ENCODE assay signal across 9 mouse cellular contexts in the genomic region with DNA sequence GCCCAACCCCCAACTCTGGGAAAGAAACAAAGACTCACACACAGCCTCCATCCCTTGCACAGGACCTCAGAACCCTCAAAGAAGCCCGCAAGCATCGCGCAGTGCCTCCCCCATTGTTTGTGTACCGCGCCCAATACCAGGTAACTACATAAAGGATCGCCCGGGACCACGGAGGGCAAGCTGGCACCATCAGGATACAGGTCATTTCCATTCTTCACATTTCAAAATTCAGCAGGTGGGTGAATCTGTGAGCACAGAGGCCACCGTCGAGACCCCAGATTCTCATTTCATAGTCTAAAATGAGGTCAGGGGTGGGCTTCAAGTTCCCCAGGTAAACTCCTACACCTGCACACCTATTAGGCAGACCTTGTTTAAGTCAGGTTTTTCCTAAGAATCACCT. TPM values are rescaled to one million over a fixed set of nuclear protein-coding genes. Genes with fewer than 3 reads are reported as not detected.
DNase-seq lines count a peak whose midpoint lies in the region; ATAC-seq and TF ChIP-seq lines count a peak whose summit lies in the region.
"Had no signal": no experiment of that assay in that cellular context is flagged by ENCODE, and none has a peak within 500 bp of the region (broad histone marks: within the 10 kb centered on the region; RNA-seq: fewer than 3 reads in every experiment).

No protein-coding gene starts in this region.

- no peaks in the 10 kb centered on the region for H3K27me3 ChIP-seq in cerebellum, adult 2 months (ENCODE audit: control insufficient read depth, insufficient read depth, low read length)
- H3K27me3 ChIP-seq in neural tube, embryonic 11.5 days (ENCODE audit: control insufficient read depth, insufficient read depth, low read length), result no peaks in the 10 kb centered on the region
- peaks cover 26% of the 10 kb centered on the region for H3K27me3 ChIP-seq in liver, embryonic 12.5 days (replicated peaks)
- H3K27me3 ChIP-seq in stomach, postnatal 0 days (ENCODE audit: control insufficient read depth, insufficient read depth, low read length), result no peaks in the 10 kb centered on the region

- no peak overlapping the region for H3K9ac ChIP-seq in neural tube, embryonic 11.5 days (ENCODE audit: low read length)
- H3K9ac ChIP-seq in liver, embryonic 12.5 days, result no peak overlapping the region
- H3K9ac ChIP-seq in stomach, postnatal 0 days (ENCODE audit: low read length), result peak overlapping the region; percentile 90; the same call in 1 of the 2 replicates
- H3K9ac ChIP-seq: liver, embryonic 14.5 days had no signal

- ATAC-seq in neural tube, embryonic 11.5 days (ENCODE audit: insufficient read depth, low FRiP score, low TSS enrichment), result no peak
- no peak for ATAC-seq in liver, embryonic 12.5 days
- ATAC-seq in stomach, postnatal 0 days (ENCODE audit: low FRiP score, low TSS enrichment), result no peak

- peaks cover 3% of the 10 kb centered on the region; the same call in 1 of the 2 replicates for H3K4me1 ChIP-seq in cerebellum, adult 2 months (ENCODE audit: control insufficient read depth, insufficient read depth, low read length)
- H3K4me1 ChIP-seq in neural tube, embryonic 11.5 days (ENCODE audit: control insufficient read depth, insufficient read depth, low read length), result no peaks in the 10 kb centered on the region
- peaks cover 4% of the 10 kb centered on the region; the same call in 1 of the 2 replicates for H3K4me1 ChIP-seq in liver, embryonic 12.5 days
- no peaks in the 10 kb centered on the region for H3K4me1 ChIP-seq in stomach, postnatal 0 days (replicated peaks; ENCODE audit: control insufficient read depth, insufficient read depth)

- peaks cover 3% of the 10 kb centered on the region; the same call in 1 of the 2 replicates for H3K9me3 ChIP-seq in neural tube, embryonic 11.5 days (ENCODE audit: control insufficient read depth, low read length)
- no peaks in the 10 kb centered on the region for H3K9me3 ChIP-seq in liver, embryonic 12.5 days (replicated peaks)
- H3K9me3 ChIP-seq in stomach, postnatal 0 days (ENCODE audit: control insufficient read depth, low read length), result no peaks in the 10 kb centered on the region

- H3K4me2 ChIP-seq in neural tube, embryonic 11.5 days (ENCODE audit: low read depth), result peak overlapping the region; percentile 82; the same call in 1 of the 2 replicates
- peak overlapping the region; percentile 78; the same call in 1 of the 2 replicates for H3K4me2 ChIP-seq in liver, embryonic 12.5 days
- H3K4me2 ChIP-seq in stomach, postnatal 0 days (replicated peaks; ENCODE audit: low read depth), result peak overlapping the region; percentile 77

- H3K4me3 ChIP-seq in cerebellum, adult 2 months (replicated peaks; ENCODE audit: insufficient read depth, low read depth, low read length), result peak overlapping the region; percentile 88
- peak overlapping the region; percentile 86 for H3K4me3 ChIP-seq in neural tube, embryonic 11.5 days (ENCODE audit: low read depth, low read length)
- no peak overlapping the region for H3K4me3 ChIP-seq in liver, embryonic 12.5 days
- peak overlapping the region; percentile 83; the same call in 1 of the 2 replicates for H3K4me3 ChIP-seq in stomach, postnatal 0 days (ENCODE audit: low read depth, low read length)

- TF ChIP-seq EP300 in stomach, postnatal 0 days (optimal IDR thresholded peaks at IDR 0.05), result no peak

- TF ChIP-seq CTCF in cerebellum, adult 2 months (IDR thresholded peaks at IDR 0.05; ENCODE audit: borderline replicate concordance, insufficient read depth, low read depth, low read length), result no peak
- TF ChIP-seq CTCF in stomach, postnatal 0 days (IDR thresholded peaks at IDR 0.05; ENCODE audit: low read depth), result no peak

- 85% methylated on average over 10 of the region's 10 CpGs for WGBS in cerebellum, adult 2 months
- WGBS in neural tube, embryonic 11.5 days, result 91% methylated on average over 10 of the region's 10 CpGs
- 71% methylated on average over 10 of the region's 10 CpGs for WGBS in liver, embryonic 12.5 days (ENCODE audit: insufficient replicate concordance)
- 79% methylated on average over 10 of the region's 10 CpGs for WGBS in stomach, postnatal 0 days

- H3K27ac ChIP-seq in cerebellum, adult 2 months (ENCODE audit: insufficient read depth, low read length), result no peak overlapping the region
- no peak overlapping the region for H3K27ac ChIP-seq in neural tube, embryonic 11.5 days (ENCODE audit: low read depth, low read length)
- no peak overlapping the region for H3K27ac ChIP-seq in liver, embryonic 12.5 days
- H3K27ac ChIP-seq in stomach, postnatal 0 days (replicated peaks), result peak overlapping the region; percentile 92
- H3K27ac ChIP-seq: liver, embryonic 14.5 days had no signal

- H3K36me3 ChIP-seq in neural tube, embryonic 11.5 days (ENCODE audit: control insufficient read depth, insufficient read depth, low read length), result no peaks in the 10 kb centered on the region
- no peaks in the 10 kb centered on the region for H3K36me3 ChIP-seq in liver, embryonic 12.5 days
- no peaks in the 10 kb centered on the region for H3K36me3 ChIP-seq in stomach, postnatal 0 days (ENCODE audit: control insufficient read depth, insufficient read depth, low read length)

- TF ChIP-seq POLR2A in cerebellum, adult 2 months (IDR thresholded peaks at IDR 0.05; ENCODE audit: borderline replicate concordance, insufficient read depth, low read length), result no peak

- DNase-seq in cerebellum, adult 2 months, result no peak
- DNase-seq in cerebellum, postnatal 25 days, result no peak
- no peak for DNase-seq in neural tube, embryonic 11.5 days (ENCODE audit: low spot score)
- no peak for DNase-seq in neural tube, embryonic 10.5 days (ENCODE audit: extremely low spot score, low spot score)
- DNase-seq in stomach, postnatal 0 days (ENCODE audit: low spot score), result peak; percentile 23
- DNase-seq in urinary bladder, postnatal 10 days (ENCODE audit: low spot score), result no peak
- no peak for DNase-seq in spleen, postnatal 4 days (ENCODE audit: low spot score in 2 of 2)

RNA-seq across cellular contexts. Expression of gene Atp9a, which starts 1.7 kb away (rescaled TPM):
- 316 and 321 TPM in 2 replicates for polyA plus RNA-seq in cerebellum, adult 2 months (2012; rRNA removed)
- polyA plus RNA-seq in neural tube, embryonic 11.5 days (2014; fragmentation: Nextera tagmentation; extraction: Ambion mirVana), result 24.7 and 30.4 TPM in 2 replicates
- polyA plus RNA-seq in liver, embryonic 12.5 days (2016; fragmentation: Nextera tagmentation; extraction: Ambion mirVana), result 3.7 and 4.3 TPM in 2 replicates
- 24.1 and 29.2 TPM in 2 replicates for polyA plus RNA-seq in stomach, postnatal 0 days (2015; fragmentation: Nextera tagmentation; extraction: Ambion mirVana)

RNA-seq across cellular contexts. Expression of gene Sall4, which starts 27.2 kb away (rescaled TPM):
- 0.13 and 0.28 TPM in 2 replicates for polyA plus RNA-seq in cerebellum, adult 2 months (2012; rRNA removed)
- polyA plus RNA-seq in neural tube, embryonic 11.5 days (2014; fragmentation: Nextera tagmentation; extraction: Ambion mirVana), result 7.7 and 8.1 TPM in 2 replicates
- 8.5 and 9.3 TPM in 2 replicates for polyA plus RNA-seq in liver, embryonic 12.5 days (2016; fragmentation: Nextera tagmentation; extraction: Ambion mirVana)
- 0.05 and 0.18 TPM in 2 replicates for polyA plus RNA-seq in stomach, postnatal 0 days (2015; fragmentation: Nextera tagmentation; extraction: Ambion mirVana)

Comparison
In these comparisons a context has a peak if more than half of its experiments do, and no peak if none do; other contexts are left out.
1. RNA of gene Atp9a, which starts 1.7 kb away (polyA plus RNA-seq): 316 to 321 TPM in cerebellum, adult 2 months; 24.7 to 30.4 TPM in neural tube, embryonic 11.5 days, 24.1 to 29.2 TPM in stomach, postnatal 0 days and 3.7 to 4.3 TPM in liver, embryonic 12.5 days; every median in the first group is over 10 times any median in the second.
2. Peak in every context shown above with its lines, with median percentiles within 50 percentile points of each other: H3K4me2 ChIP-seq.